In genomic region chr5:53212782-53213710, GRCm38 (mm10) we compare ENCODE assay signal across 8 mouse cellular contexts. TPM values are rescaled to one million over a fixed set of nuclear protein-coding genes. Genes with fewer than 3 reads are reported as not detected.
DNase-seq lines count a peak whose midpoint lies in the region; ATAC-seq and TF ChIP-seq lines count a peak whose summit lies in the region.

No protein-coding gene starts in this region.

- under 1% methylated on average over 50 of the region's 99 CpGs for WGBS in forebrain, embryonic 13.5 days
- under 1% methylated on average over 64 of the region's 99 CpGs for WGBS in intestine, embryonic 16.5 days
- WGBS in lung, postnatal 0 days: under 1% methylated on average over 30 of the region's 99 CpGs

- H3K4me2 ChIP-seq in forebrain, embryonic 13.5 days: peak overlapping the region; percentile 95
- peak overlapping the region; percentile 97 for H3K4me2 ChIP-seq in intestine, embryonic 16.5 days (ENCODE audit: low read depth, low read length)
- peak overlapping the region; percentile 98 for H3K4me2 ChIP-seq in lung, postnatal 0 days (replicated peaks; ENCODE audit: low read depth, low read length)

- no peaks in the 10 kb centered on the region for H3K36me3 ChIP-seq in forebrain, embryonic 13.5 days (ENCODE audit: poor library complexity, severe bottlenecking)
- no peaks in the 10 kb centered on the region for H3K36me3 ChIP-seq in intestine, embryonic 16.5 days (ENCODE audit: control insufficient read depth, insufficient read depth, low read length)
- no peaks in the 10 kb centered on the region for H3K36me3 ChIP-seq in lung, postnatal 0 days (ENCODE audit: insufficient read depth, low read length)
- no peaks in the 10 kb centered on the region for H3K36me3 ChIP-seq in splenic B cell, adult 2 months (ENCODE audit: control insufficient read depth, insufficient read depth, low read length, poor library complexity, severe bottlenecking)

- H3K4me1 ChIP-seq in forebrain, embryonic 13.5 days: peaks cover 52% of the 10 kb centered on the region
- peaks cover 7% of the 10 kb centered on the region; the same call in 1 of the 2 replicates for H3K4me1 ChIP-seq in intestine, embryonic 16.5 days (ENCODE audit: control insufficient read depth, insufficient read depth, low read length)
- H3K4me1 ChIP-seq in lung, postnatal 0 days (ENCODE audit: insufficient read depth, low read depth, low read length): 0 out of 2 replicates have a peak, but pooled peaks cover 3% of the 10 kb centered on the region

- H3K4me3 ChIP-seq in forebrain, embryonic 13.5 days: peak overlapping the region; percentile 69
- H3K4me3 ChIP-seq in intestine, embryonic 16.5 days (ENCODE audit: low read length): peak overlapping the region; percentile 72
- peak overlapping the region; percentile 56 for H3K4me3 ChIP-seq in lung, postnatal 0 days (ENCODE audit: low read depth, low read length)

- DNase-seq in lung, adult 18-20 months: peak; percentile 23 to 36
- no peak for DNase-seq in lung, postnatal 36 days
- peak; percentile 24 for DNase-seq in lung, postnatal 0 days (ENCODE audit: low spot score)
- peak; percentile 29 for DNase-seq in splenic B cell, adult 2 months (ENCODE audit: low read depth, low spot score)

- H3K27ac ChIP-seq in forebrain, embryonic 13.5 days: peak overlapping the region; percentile 88
- peak overlapping the region; percentile 76 for H3K27ac ChIP-seq in intestine, embryonic 16.5 days (ENCODE audit: low read length)
- no peak overlapping the region for H3K27ac ChIP-seq in lung, postnatal 0 days (ENCODE audit: low read length)

- no peak for TF ChIP-seq EP300 in lung, postnatal 0 days (IDR thresholded peaks at IDR 0.05)

- H3K9ac ChIP-seq in forebrain, embryonic 13.5 days: peak overlapping the region; percentile 92
- H3K9ac ChIP-seq in intestine, embryonic 16.5 days (ENCODE audit: low read depth, low read length): peak overlapping the region; percentile 86
- H3K9ac ChIP-seq in lung, postnatal 0 days (replicated peaks; ENCODE audit: low read depth): peak overlapping the region; percentile 34; the same call in 1 of the 2 replicates

- H3K27me3 ChIP-seq in forebrain, embryonic 13.5 days: peaks cover 9% of the 10 kb centered on the region
- H3K27me3 ChIP-seq in intestine, embryonic 16.5 days (replicated peaks; ENCODE audit: control insufficient read depth, insufficient read depth, low read length): 0 out of 2 replicates have a peak, but pooled peaks cover 6% of the 10 kb centered on the region
- H3K27me3 ChIP-seq in lung, postnatal 0 days (replicated peaks; ENCODE audit: insufficient read depth, low read length): peaks cover 6% of the 10 kb centered on the region; the same call in 1 of the 2 replicates
- H3K27me3 ChIP-seq in splenic B cell, adult 2 months (ENCODE audit: control insufficient read depth, insufficient read depth, low read length, poor library complexity, severe bottlenecking): peaks cover 4% of the 10 kb centered on the region

- no peak for TF ChIP-seq CTCF in lung, postnatal 0 days (IDR thresholded peaks at IDR 0.05)

- H3K9me3 ChIP-seq in forebrain, embryonic 13.5 days (replicated peaks): no peaks in the 10 kb centered on the region
- H3K9me3 ChIP-seq in intestine, embryonic 16.5 days (ENCODE audit: control insufficient read depth, low read length): no peaks in the 10 kb centered on the region
- no peaks in the 10 kb centered on the region for H3K9me3 ChIP-seq in lung, postnatal 0 days (ENCODE audit: low read length)

- peak; percentile 12; the same call in 1 of the 2 replicates for ATAC-seq in cerebellum, adult (ENCODE audit: insufficient number of reproducible peaks, low FRiP score, low TSS enrichment)
- ATAC-seq in forebrain, embryonic 13.5 days: peak; percentile 36
- ATAC-seq in intestine, embryonic 16.5 days: peak; percentile 57
- peak; percentile 78 for ATAC-seq in lung, postnatal 0 days
- ATAC-seq in erythroblast, adult 5-6 weeks (replicated peaks; ENCODE audit: low FRiP score, poor library complexity, severe bottlenecking): no peak

RNA-seq across cellular contexts. Expression of gene Sel1l3, which starts 0.7 kb away (rescaled TPM):
- polyA plus RNA-seq in forebrain, embryonic 13.5 days (2015; fragmentation: Nextera tagmentation; extraction: Ambion mirVana): 7.0 and 8.5 TPM in 2 replicates
- 12.9 and 14.8 TPM in 2 replicates for polyA plus RNA-seq in intestine, embryonic 16.5 days (2015; fragmentation: Nextera tagmentation; extraction: Ambion mirVana)
- 1.7 and 2.0 TPM in 2 replicates for polyA plus RNA-seq in lung, postnatal 0 days (2015; fragmentation: Nextera tagmentation; extraction: Ambion mirVana)
- total RNA-seq in erythroblast, adult 5-6 weeks (2015; ENCODE audit: low replicate concordance): not detected in 2 replicates
- total RNA-seq in erythroblast, adult 5-6 weeks (2017; ENCODE audit: low replicate concordance): 0.09 TPM in 1 of 2 replicates, not detected in the other

RNA-seq across cellular contexts. Expression of gene Smim20, which starts 53.8 kb away (rescaled TPM):
- polyA plus RNA-seq in forebrain, embryonic 13.5 days (2015; fragmentation: Nextera tagmentation; extraction: Ambion mirVana): 64.8 and 70.7 TPM in 2 replicates
- polyA plus RNA-seq in intestine, embryonic 16.5 days (2015; fragmentation: Nextera tagmentation; extraction: Ambion mirVana): 121 and 130 TPM in 2 replicates
- 85.6 and 88.2 TPM in 2 replicates for polyA plus RNA-seq in lung, postnatal 0 days (2015; fragmentation: Nextera tagmentation; extraction: Ambion mirVana)
- total RNA-seq in erythroblast, adult 5-6 weeks (2015; ENCODE audit: low replicate concordance): 6.0 and 34.3 TPM in 2 replicates
- 7.5 and 10.6 TPM in 2 replicates for total RNA-seq in erythroblast, adult 5-6 weeks (2017; ENCODE audit: low replicate concordance)

Comparison
In these comparisons a context has a peak if more than half of its experiments do, and no peak if none do; other contexts are left out.
1. H3K9ac ChIP-seq: peak in every context shown above with its lines; median percentile 92 in forebrain, embryonic 13.5 days; 86 in intestine, embryonic 16.5 days; 34 in lung, postnatal 0 days.